Mouse (Mus musculus) bone marrow macrophage, adult 2 months (primary cell): ENCODE measurements around the gene Mras. TPM values are rescaled to one million over a fixed set of nuclear protein-coding genes. Genes with fewer than 3 reads are reported as not detected.

Experiments used
- H3K27ac ChIP-seq: 2 replicates; pipeline ENCODE4 v1.5.1; 2012; ENCODE audit warnings: low read depth, low read length; ENCODE audit not compliant: insufficient read depth
- H3K4me1 ChIP-seq: 2 replicates; pipeline ENCODE4 v1.6.1; 2012; ENCODE audit warnings: low read length; ENCODE audit not compliant: control insufficient read depth, insufficient read depth
- H3K4me3 ChIP-seq: 2 replicates; pipeline ENCODE4 v1.5.1; 2012; ENCODE audit warnings: mild to moderate bottlenecking, low read length, moderate library complexity; ENCODE audit not compliant: insufficient read depth
- CTCF ChIP-seq: IDR thresholded peaks from 2 replicates; pipeline ENCODE4 v1.5.1; 2012; ENCODE audit warnings: low read depth, mild to moderate bottlenecking, low read length, moderate library complexity
- POLR2A ChIP-seq: IDR thresholded peaks from 2 replicates; pipeline ENCODE4 v1.6.1; 2012; ENCODE audit warnings: mild to moderate bottlenecking, low read depth, low read length, borderline replicate concordance
- polyA plus RNA-seq: library from polyadenylated mRNA; stranded (reverse); fragments of >200 nt; gene quantifications from 2 replicates; pipeline ENCODE4 v1.2.4, GENCODE M21; 2012; ENCODE audit not compliant: missing spikeins, insufficient read depth, insufficient read length

Gene Mras
- polyA plus RNA-seq, 1 experiment: 4.9 TPM

GRCm38 (mm10) chr9:99361946-99362345 is 75.2 kb downstream of the Mras start:
- TF ChIP-seq CTCF: no peak
- TF ChIP-seq POLR2A: no peak
- peaks cover 4% of the 10 kb centered on the region; the same call in 1 of the 2 replicates for H3K4me1 ChIP-seq
- no peak overlapping the region for H3K27ac ChIP-seq
- no peak overlapping the region for H3K4me3 ChIP-seq

- TF ChIP-seq CTCF: no peak
- no peak for TF ChIP-seq POLR2A
- no peak overlapping the region for H3K27ac ChIP-seq
- peak overlapping the region; percentile 46; the same call in 1 of the 2 replicates for H3K4me3 ChIP-seq
Measured at GRCm38 (mm10) chr9:99359012-99359411, 78.2 kb downstream of the Mras start.

GRCm38 (mm10) chr9:99357921-99358692 is 79.1 kb downstream of the Mras start, which contains the start of gene Esyt3:
Gene Esyt3, minus strand, starts transcription at chr9:99358557.
- TF ChIP-seq CTCF (no peak), POLR2A (no peak)

More at GRCm38 (mm10) chr9:99359012-99359411, 78.2 kb downstream of the Mras start:
- H3K4me1 ChIP-seq: peaks cover 4% of the 10 kb centered on the region; the same call in 1 of the 2 replicates

GRCm38 (mm10) chr9:99357561-99357920 is 79.6 kb downstream of the Mras start:
- Histone ChIP-seq H3K27ac (no peak overlapping the region), H3K4me1 (peaks cover 12% of the 10 kb centered on the region), H3K4me3 (peak overlapping the region; percentile 46)
- TF ChIP-seq CTCF (no peak), POLR2A (no peak)

More at GRCm38 (mm10) chr9:99357921-99358692, 79.1 kb downstream of the Mras start, which contains the start of gene Esyt3:
- no peak within 1 kb of the TSS for H3K27ac ChIP-seq
- peak within 1 kb of the TSS; percentile 46 for H3K4me3 ChIP-seq
- peaks cover 7% of the 10 kb centered on the region for H3K4me1 ChIP-seq

- Histone ChIP-seq H3K4me3 (no peak overlapping the region), H3K4me1 (peaks cover 12% of the 10 kb centered on the region), H3K27ac (no peak overlapping the region)
- no peak for TF ChIP-seq POLR2A
- no peak for TF ChIP-seq CTCF
Measured at GRCm38 (mm10) chr9:99355971-99356370, 81.2 kb downstream of the Mras start.

GRCm38 (mm10) chr9:99354796-99355195 is 82.4 kb downstream of the Mras start:
- TF ChIP-seq POLR2A (no peak), CTCF (no peak)
- Histone ChIP-seq H3K27ac (no peak overlapping the region), H3K4me1 (peaks cover 12% of the 10 kb centered on the region), H3K4me3 (no peak overlapping the region)

- peaks cover 9% of the 10 kb centered on the region for H3K4me1 ChIP-seq
- TF ChIP-seq CTCF (no peak), POLR2A (no peak)
- H3K27ac ChIP-seq: no peak overlapping the region
- H3K4me3 ChIP-seq: no peak overlapping the region
Measured at GRCm38 (mm10) chr9:99353390-99353789, 83.8 kb downstream of the Mras start.

GRCm38 (mm10) chr9:99352964-99353363 is 84.2 kb downstream of the Mras start:
- Histone ChIP-seq H3K4me3 (no peak overlapping the region), H3K27ac (no peak overlapping the region), H3K4me1 (peaks cover 8% of the 10 kb centered on the region)
- TF ChIP-seq CTCF (no peak), POLR2A (no peak)

GRCm38 (mm10) chr9:99345351-99345792 is 91.8 kb downstream of the Mras start:
- Histone ChIP-seq H3K4me1 (no peaks in the 10 kb centered on the region), H3K4me3 (no peak overlapping the region), H3K27ac (no peak overlapping the region)
- TF ChIP-seq CTCF (no peak), POLR2A (no peak)

- Histone ChIP-seq H3K27ac (no peak overlapping the region), H3K4me1 (no peaks in the 10 kb centered on the region), H3K4me3 (no peak overlapping the region)
- no peak for TF ChIP-seq POLR2A
Measured at GRCm38 (mm10) chr9:99341600-99341999, 95.6 kb downstream of the Mras start.
